In genomic region chr6:127155468-127155867, GRCm38 (mm10) we compare ENCODE assay signal across 8 mouse cellular contexts. TPM values are rescaled to one million over a fixed set of nuclear protein-coding genes. Genes with fewer than 3 reads are reported as not detected.
DNase-seq lines count a peak whose midpoint lies in the region; ATAC-seq and TF ChIP-seq lines count a peak whose summit lies in the region.

No protein-coding gene starts in this region.

- no peak for TF ChIP-seq POLR2A in kidney, adult 2 months (IDR thresholded peaks at IDR 0.05; ENCODE audit: low read depth, low read length)

- peaks cover 5% of the 10 kb centered on the region; the same call in 1 of the 2 replicates for H3K4me1 ChIP-seq in kidney, adult 2 months (ENCODE audit: control insufficient read depth, insufficient read depth, low read length)
- peaks cover 14% of the 10 kb centered on the region for H3K4me1 ChIP-seq in embryonic facial prominence, embryonic 14.5 days (ENCODE audit: control insufficient read depth, insufficient read depth, low read length)
- H3K4me1 ChIP-seq in hindbrain, embryonic 16.5 days (ENCODE audit: control insufficient read depth, insufficient read depth, low read depth, low read length) = peaks cover 47% of the 10 kb centered on the region
- H3K4me1 ChIP-seq in liver, postnatal 0 days (ENCODE audit: insufficient read depth) = peaks cover 32% of the 10 kb centered on the region

- H3K4me2 ChIP-seq in embryonic facial prominence, embryonic 14.5 days (ENCODE audit: low read depth, low read length) = peak overlapping the region; percentile 80
- peak overlapping the region; percentile 64 for H3K4me2 ChIP-seq in hindbrain, embryonic 16.5 days (ENCODE audit: low read length)
- H3K4me2 ChIP-seq in liver, postnatal 0 days (ENCODE audit: low read depth, low read length) = peak overlapping the region; percentile 96

- H3K9me3 ChIP-seq in embryonic facial prominence, embryonic 14.5 days (ENCODE audit: control insufficient read depth, low read length) = no peaks in the 10 kb centered on the region
- H3K9me3 ChIP-seq in hindbrain, embryonic 16.5 days (ENCODE audit: control insufficient read depth, low read length) = no peaks in the 10 kb centered on the region
- no peaks in the 10 kb centered on the region for H3K9me3 ChIP-seq in liver, postnatal 0 days (ENCODE audit: low read length)

- H3K27ac ChIP-seq in kidney, adult 2 months (ENCODE audit: insufficient read depth, low read depth, low read length) = no peak overlapping the region
- peak overlapping the region; percentile 95 for H3K27ac ChIP-seq in embryonic facial prominence, embryonic 14.5 days (replicated peaks; ENCODE audit: low read depth, low read length)
- no peak overlapping the region for H3K27ac ChIP-seq in hindbrain, embryonic 16.5 days (ENCODE audit: low read depth, low read length)
- H3K27ac ChIP-seq in liver, postnatal 0 days (ENCODE audit: low read depth) = no peak overlapping the region

- intact Hi-C loops in left cerebral cortex, postnatal 14 days (cut with DNase I) = no loop called here

- peak overlapping the region; percentile 11; the same call in 1 of the 2 replicates for H3K4me3 ChIP-seq in kidney, adult 2 months (ENCODE audit: insufficient read depth, low read depth, low read length)
- H3K4me3 ChIP-seq in embryonic facial prominence, embryonic 14.5 days (ENCODE audit: low read depth, low read length) = peak overlapping the region; percentile 84
- H3K4me3 ChIP-seq in hindbrain, embryonic 16.5 days (ENCODE audit: low read length) = peak overlapping the region; percentile 38
- H3K4me3 ChIP-seq in liver, postnatal 0 days (ENCODE audit: low read depth, low read length) = peak overlapping the region; percentile 71

- 4% methylated on average over 15 of the region's 15 CpGs for WGBS in kidney, adult 2 months
- WGBS in embryonic facial prominence, embryonic 14.5 days = under 1% methylated on average over 15 of the region's 15 CpGs
- WGBS in hindbrain, embryonic 16.5 days = 3% methylated on average over 15 of the region's 15 CpGs
- 1% methylated on average over 15 of the region's 15 CpGs for WGBS in liver, postnatal 0 days (ENCODE audit: insufficient replicate concordance)

- ATAC-seq in embryonic facial prominence, embryonic 14.5 days (ENCODE audit: low read depth) = no peak
- ATAC-seq in hindbrain, embryonic 16.5 days = no peak
- ATAC-seq in liver, postnatal 0 days = no peak

- TF ChIP-seq EP300 in liver, postnatal 0 days (IDR thresholded peaks at IDR 0.05; ENCODE audit: low read depth) = no peak

- H3K9ac ChIP-seq in embryonic facial prominence, embryonic 14.5 days (ENCODE audit: low read depth, low read length) = peak overlapping the region; percentile 70
- peak overlapping the region; percentile 31; the same call in 1 of the 2 replicates for H3K9ac ChIP-seq in hindbrain, embryonic 16.5 days (ENCODE audit: low read depth, low read length)
- H3K9ac ChIP-seq in liver, postnatal 0 days (replicated peaks) = no peak overlapping the region

- peak; percentile 33 for DNase-seq in kidney, adult 2 months
- no peak for DNase-seq in kidney, adult 11 months
- DNase-seq in embryonic facial prominence, embryonic 14.5 days (ENCODE audit: low spot score) = peak; percentile 67
- no peak for DNase-seq in liver, postnatal 0 days
- DNase-seq in retina, postnatal 1 day = peak; percentile 38
- no peak for DNase-seq in left cerebral cortex, postnatal 14 days (ENCODE audit: low spot score in 2 of 2)
- DNase-seq in urinary bladder, postnatal 4 days (ENCODE audit: low spot score in 2 of 2) = no peak

- no peaks in the 10 kb centered on the region for H3K36me3 ChIP-seq in kidney, adult 2 months (ENCODE audit: control insufficient read depth, insufficient read depth, low read length)
- H3K36me3 ChIP-seq in embryonic facial prominence, embryonic 14.5 days (ENCODE audit: control insufficient read depth, insufficient read depth, low read length) = no peaks in the 10 kb centered on the region
- H3K36me3 ChIP-seq in hindbrain, embryonic 16.5 days (ENCODE audit: control insufficient read depth, insufficient read depth, low read length) = no peaks in the 10 kb centered on the region
- no peaks in the 10 kb centered on the region for H3K36me3 ChIP-seq in liver, postnatal 0 days (replicated peaks; ENCODE audit: insufficient read depth, low read length)

- no peaks in the 10 kb centered on the region; the same call in 1 of the 2 replicates for H3K27me3 ChIP-seq in kidney, adult 2 months (replicated peaks; ENCODE audit: control insufficient read depth, insufficient read depth, low read length)
- H3K27me3 ChIP-seq in embryonic facial prominence, embryonic 14.5 days (replicated peaks; ENCODE audit: control insufficient read depth, insufficient read depth, low read length) = no peaks in the 10 kb centered on the region
- H3K27me3 ChIP-seq in hindbrain, embryonic 16.5 days (replicated peaks; ENCODE audit: control insufficient read depth, insufficient read depth, low read length) = peaks cover 29% of the 10 kb centered on the region
- H3K27me3 ChIP-seq in liver, postnatal 0 days (ENCODE audit: insufficient read depth, low read length) = peaks cover 81% of the 10 kb centered on the region

- TF ChIP-seq CTCF in kidney, adult 2 months (conservative IDR thresholded peaks at IDR 0.05; ENCODE audit: insufficient read depth, insufficient read length, low read depth, low read length) = no peak
- TF ChIP-seq CTCF in liver, postnatal 0 days (IDR thresholded peaks at IDR 0.05; ENCODE audit: low read depth) = no peak

RNA-seq across cellular contexts. Expression of gene Ccnd2, which starts 3.5 kb away (rescaled TPM):
- polyA plus RNA-seq in kidney, adult 2 months (2012; rRNA removed) = 18.8 and 27.7 TPM in 2 replicates
- 757 and 796 TPM in 2 replicates for polyA plus RNA-seq in embryonic facial prominence, embryonic 14.5 days (2014; fragmentation: Nextera tagmentation; extraction: Ambion mirVana)
- 248 and 340 TPM in 2 replicates for polyA plus RNA-seq in hindbrain, embryonic 16.5 days (2015; fragmentation: Nextera tagmentation; extraction: Ambion mirVana)
- polyA plus RNA-seq in liver, postnatal 0 days (2015; fragmentation: Nextera tagmentation; extraction: Ambion mirVana) = 35.7 and 38.4 TPM in 2 replicates
- total RNA-seq in left cerebral cortex, postnatal 14 days (2021) = 100 to 1,000 TPM; 102 to 106 TPM

RNA-seq across cellular contexts. Expression of gene Tigar, which starts 46.1 kb away (rescaled TPM):
- 2.4 and 3.0 TPM in 2 replicates for polyA plus RNA-seq in kidney, adult 2 months (2012; rRNA removed)
- 1.8 and 3.3 TPM in 2 replicates for polyA plus RNA-seq in embryonic facial prominence, embryonic 14.5 days (2014; fragmentation: Nextera tagmentation; extraction: Ambion mirVana)
- 6.0 and 8.6 TPM in 2 replicates for polyA plus RNA-seq in hindbrain, embryonic 16.5 days (2015; fragmentation: Nextera tagmentation; extraction: Ambion mirVana)
- polyA plus RNA-seq in liver, postnatal 0 days (2015; fragmentation: Nextera tagmentation; extraction: Ambion mirVana) = 0.88 and 1.2 TPM in 2 replicates
- total RNA-seq in left cerebral cortex, postnatal 14 days (2021) = 10 to 100 TPM; 24.7 to 25.5 TPM

Comparison
In these comparisons a context has a peak if more than half of its experiments do, and no peak if none do; other contexts are left out.
1. DNase-seq: peak in kidney, adult 2 months (single experiment), embryonic facial prominence, embryonic 14.5 days (single experiment) and retina, postnatal 1 day (single experiment); none in kidney, adult 11 months (single experiment), liver, postnatal 0 days (single experiment), left cerebral cortex, postnatal 14 days (0 of 2) and urinary bladder, postnatal 4 days (0 of 2).
2. H3K4me3 ChIP-seq: peak in every context shown above with its lines; median percentile 84 in embryonic facial prominence, embryonic 14.5 days; 71 in liver, postnatal 0 days; 38 in hindbrain, embryonic 16.5 days; 11 in kidney, adult 2 months.
3. Peak in every context shown above with its lines, with median percentiles within 50 percentile points of each other: H3K4me2 ChIP-seq.